ENCODE assay signal across 21 mouse cellular contexts in genomic region chr4:139667632-139668031, GRCm38 (mm10). TPM values are rescaled to one million over a fixed set of nuclear protein-coding genes. Genes with fewer than 3 reads are reported as not detected.
DNase-seq lines count a peak whose midpoint lies in the region; ATAC-seq and TF ChIP-seq lines count a peak whose summit lies in the region.
"Had no signal": no experiment of that assay in that cellular context is flagged by ENCODE, and none has a peak within 500 bp of the region (broad histone marks: within the 10 kb centered on the region; RNA-seq: fewer than 3 reads in every experiment).

No protein-coding gene starts in this region.

- ATAC-seq in lung, embryonic 14.5 days (ENCODE audit: insufficient read depth) = peak; percentile 41; the same call in 1 of the 2 replicates
- peak; percentile 44 for ATAC-seq in forebrain, embryonic 14.5 days

- H3K4me1 ChIP-seq in lung, embryonic 14.5 days (ENCODE audit: insufficient read depth) = no peaks in the 10 kb centered on the region
- H3K4me1 ChIP-seq in forebrain, embryonic 14.5 days (ENCODE audit: control insufficient read depth, insufficient read depth, low read length) = no peaks in the 10 kb centered on the region
- H3K4me1 ChIP-seq: heart, embryonic 13.5 days; hindbrain, embryonic 10.5 days; midbrain, embryonic 10.5 days had no signal

- no peak for TF ChIP-seq CTCF in lung, embryonic 14.5 days (IDR thresholded peaks at IDR 0.05; ENCODE audit: low read depth)

- peak; percentile 46 for DNase-seq in lung, embryonic 14.5 days
- no peak for DNase-seq in lung, postnatal 4 days
- peak; percentile 64 for DNase-seq in forebrain, embryonic 14.5 days (ENCODE audit: low spot score)
- peak; percentile 25 to 72 for DNase-seq in kidney, adult 8-10 months
- DNase-seq in retina, postnatal 1 day = peak; percentile 30
- DNase-seq in gastrocnemius, postnatal 4 days (ENCODE audit: low spot score in 2 of 2) = no peak
- no peak for DNase-seq in spleen, adult 18-20 months
- DNase-seq: adrenal gland, postnatal 10 days; cerebellum, adult 2 months; gastrocnemius, postnatal 36 days; liver; right cerebral cortex, adult 18-20 months had no signal

- no peak overlapping the region for H3K4me2 ChIP-seq in lung, embryonic 14.5 days
- H3K4me2 ChIP-seq in forebrain, embryonic 14.5 days (ENCODE audit: low read length) = no peak overlapping the region
- H3K4me2 ChIP-seq: heart, embryonic 13.5 days had no signal

- H3K4me3 ChIP-seq in lung, embryonic 14.5 days (ENCODE audit: low read depth, low read length) = no peak overlapping the region
- H3K4me3 ChIP-seq in forebrain, embryonic 14.5 days (ENCODE audit: low read depth, low read length) = no peak overlapping the region
- H3K4me3 ChIP-seq: heart, embryonic 13.5 days; hindbrain, embryonic 10.5 days; midbrain, embryonic 10.5 days had no signal

- no peaks in the 10 kb centered on the region for H3K36me3 ChIP-seq in lung, embryonic 14.5 days (ENCODE audit: insufficient read depth)
- no peaks in the 10 kb centered on the region for H3K36me3 ChIP-seq in forebrain, embryonic 14.5 days (ENCODE audit: control insufficient read depth, insufficient read depth, low read length)
- H3K36me3 ChIP-seq: heart, embryonic 13.5 days; hindbrain, embryonic 10.5 days; midbrain, embryonic 10.5 days had no signal

- H3K27me3 ChIP-seq in lung, embryonic 14.5 days (ENCODE audit: insufficient read depth, low read length) = no peaks in the 10 kb centered on the region
- H3K27me3 ChIP-seq in forebrain, embryonic 14.5 days (replicated peaks; ENCODE audit: control insufficient read depth, insufficient read depth, low read length) = no peaks in the 10 kb centered on the region

- peak overlapping the region; percentile 58; the same call in 1 of the 2 replicates for H3K27ac ChIP-seq in lung, embryonic 14.5 days (ENCODE audit: low read depth)
- no peak overlapping the region for H3K27ac ChIP-seq in forebrain, embryonic 14.5 days (ENCODE audit: low read depth, low read length)
- H3K27ac ChIP-seq: heart, embryonic 13.5 days; hindbrain, embryonic 10.5 days; midbrain, embryonic 10.5 days had no signal

- no peaks in the 10 kb centered on the region for H3K9me3 ChIP-seq in lung, embryonic 14.5 days (ENCODE audit: low read depth, low read length)
- H3K9me3 ChIP-seq in forebrain, embryonic 14.5 days (replicated peaks; ENCODE audit: control insufficient read depth, low read length) = no peaks in the 10 kb centered on the region
- H3K9me3 ChIP-seq: heart, embryonic 13.5 days; midbrain, embryonic 10.5 days had no signal

- H3K9ac ChIP-seq in lung, embryonic 14.5 days = no peak overlapping the region
- H3K9ac ChIP-seq in forebrain, embryonic 14.5 days (ENCODE audit: low read length) = no peak overlapping the region
- H3K9ac ChIP-seq: heart, embryonic 13.5 days had no signal

- WGBS in lung, embryonic 14.5 days = 62% methylated on average over 6 of the region's 6 CpGs
- 15% methylated on average over 6 of the region's 6 CpGs for WGBS in forebrain, embryonic 14.5 days

RNA-seq across cellular contexts. Expression of gene Tas1r2, which starts 14.3 kb away (rescaled TPM):
- polyA plus RNA-seq in lung, embryonic 14.5 days (2014; fragmentation: Nextera tagmentation; extraction: Ambion mirVana) = not detected in 2 replicates
- polyA plus RNA-seq in forebrain, embryonic 14.5 days (2014; fragmentation: Nextera tagmentation; extraction: Ambion mirVana) = not detected in 2 replicates
- not detected for total RNA-seq in gastrocnemius, postnatal 4 days (2021)
- total RNA-seq: adrenal gland, postnatal 10 days; gastrocnemius, postnatal 36 days; layer of hippocampus, postnatal 10 days; left cerebral cortex, postnatal 10 days had no signal
- polyA plus RNA-seq: cerebellum, adult 2 months; embryonic facial prominence, embryonic 14.5 days; heart, embryonic 13.5 days; hindbrain, embryonic 10.5 days; intestine, embryonic 14.5 days; midbrain, embryonic 10.5 days; spleen, adult 2 months; testis, adult 2 months had no signal

RNA-seq across cellular contexts. Expression of gene Aldh4a1, which starts 45.0 kb away (rescaled TPM):
- polyA plus RNA-seq in lung, embryonic 14.5 days (2014; fragmentation: Nextera tagmentation; extraction: Ambion mirVana) = 11.7 and 13.8 TPM in 2 replicates
- polyA plus RNA-seq in forebrain, embryonic 14.5 days (2014; fragmentation: Nextera tagmentation; extraction: Ambion mirVana) = 18.6 and 21.6 TPM in 2 replicates
- total RNA-seq in gastrocnemius, postnatal 4 days (2021) = 10 to 100 TPM; 26.0 to 34.7 TPM

Comparison
In these comparisons a context has a peak if more than half of its experiments do, and no peak if none do; other contexts are left out.
1. DNase-seq: peak in lung, embryonic 14.5 days (single experiment), forebrain, embryonic 14.5 days (single experiment), kidney, adult 8-10 months (2 of 2) and retina, postnatal 1 day (single experiment); none in lung, postnatal 4 days (0 of 2), gastrocnemius, postnatal 4 days (0 of 2) and spleen, adult 18-20 months (0 of 2).